Mouse (Mus musculus): Measurements from ENCODE around the gene Adam12. TPM values are rescaled to one million over a fixed set of nuclear protein-coding genes. Genes with fewer than 3 reads are reported as not detected.
A peak's percentile ranks its signal among the peaks of the same experiment; 100 is the strongest.

Adam12 gene
- total RNA-seq, 2 experiments from 2014 or later: 24.4 to 26.3 TPM

GRCm38 (mm10) chr7:134226231-134226630 lies 5.7 kb downstream of the Adam12 start:
- no peak for DNase-seq (ENCODE audit: low spot score in 2 of 2)

- peak; percentile 36 to 45 for DNase-seq (ENCODE audit: low spot score in 2 of 2)
These were observed 7.0 kb downstream of the Adam12 start for GRCm38 (mm10) chr7:134224741-134225612.

- peak in 1 of 2 experiments; percentile 7 for DNase-seq (ENCODE audit: low spot score in 2 of 2)
These were observed 7.6 kb downstream of the Adam12 start for GRCm38 (mm10) chr7:134224421-134224740.

GRCm38 (mm10) chr7:134223444-134224161 lies 8.3 kb downstream of the Adam12 start:
- DNase-seq (ENCODE audit: low spot score in 2 of 2): peak; percentile 53 to 71

- no peak for DNase-seq (ENCODE audit: low spot score in 2 of 2)
These were observed 24.0 kb downstream of the Adam12 start for GRCm38 (mm10) chr7:134207956-134208355.

GRCm38 (mm10) chr7:134193089-134193488 lies 38.9 kb downstream of the Adam12 start:
- no peak for DNase-seq (ENCODE audit: low spot score in 2 of 2)

GRCm38 (mm10) chr7:134190101-134190500 lies 41.8 kb downstream of the Adam12 start:
- DNase-seq (ENCODE audit: low spot score in 2 of 2): no peak

GRCm38 (mm10) chr7:134188565-134188964 lies 43.4 kb downstream of the Adam12 start:
- DNase-seq (ENCODE audit: low spot score in 2 of 2): no peak

GRCm38 (mm10) chr7:134187946-134188345 lies 44.0 kb downstream of the Adam12 start:
- DNase-seq (ENCODE audit: low spot score in 2 of 2): no peak

- no peak for DNase-seq (ENCODE audit: low spot score in 2 of 2)
These were observed 45.4 kb downstream of the Adam12 start for GRCm38 (mm10) chr7:134186497-134186896.

GRCm38 (mm10) chr7:134185751-134186150 lies 46.2 kb downstream of the Adam12 start:
- no peak for DNase-seq (ENCODE audit: low spot score in 2 of 2)

- DNase-seq (ENCODE audit: low spot score in 2 of 2): no peak
These were observed 50.2 kb downstream of the Adam12 start for GRCm38 (mm10) chr7:134181717-134182116.

- DNase-seq (ENCODE audit: low spot score in 2 of 2): no peak
These were observed 50.9 kb downstream of the Adam12 start for GRCm38 (mm10) chr7:134181056-134181455.

- DNase-seq (ENCODE audit: low spot score in 2 of 2): no peak
These were observed 54.9 kb downstream of the Adam12 start for GRCm38 (mm10) chr7:134177051-134177450.

- no peak for DNase-seq (ENCODE audit: low spot score in 2 of 2)
These were observed 56.7 kb downstream of the Adam12 start for GRCm38 (mm10) chr7:134175201-134175600.

GRCm38 (mm10) chr7:134173442-134174090 lies 58.4 kb downstream of the Adam12 start:
- DNase-seq (ENCODE audit: low spot score in 2 of 2): no peak

- DNase-seq (ENCODE audit: low spot score in 2 of 2): no peak
These were observed 61.6 kb downstream of the Adam12 start for GRCm38 (mm10) chr7:134170180-134170910.

- no peak for DNase-seq (ENCODE audit: low spot score in 2 of 2)
These were observed 62.2 kb downstream of the Adam12 start for GRCm38 (mm10) chr7:134169780-134170179.

GRCm38 (mm10) chr7:134167586-134167985 lies 64.4 kb downstream of the Adam12 start:
- DNase-seq (ENCODE audit: low spot score in 2 of 2): no peak

- no peak for DNase-seq (ENCODE audit: low spot score in 2 of 2)
These were observed 68.2 kb downstream of the Adam12 start for GRCm38 (mm10) chr7:134163751-134164150.

- no peak for DNase-seq (ENCODE audit: low spot score in 2 of 2)
These were observed 69.1 kb downstream of the Adam12 start for GRCm38 (mm10) chr7:134162886-134163285.
